Mouse (Mus musculus) testis, adult 2 months (tissue): ENCODE measurements around the gene Ros1.

ENCODE experiments used
- CTCF ChIP-seq: fragments of 200-500 bp; IDR thresholded peaks from 2 replicates; pipeline ENCODE4 v1.5.1; 2012; ENCODE audit warnings: low read depth, mild to moderate bottlenecking, inconsistent platforms, low read length, moderate library complexity; ENCODE audit not compliant: control insufficient read depth, insufficient read depth, insufficient replicate concordance
- POLR2A ChIP-seq: fragments of 200-500 bp; IDR thresholded peaks from 2 replicates; pipeline ENCODE4 v1.6.1; 2012; ENCODE audit warnings: low read depth, mild to moderate bottlenecking, inconsistent platforms, low read length, moderate library complexity; ENCODE audit not compliant: control insufficient read depth

DNA sequence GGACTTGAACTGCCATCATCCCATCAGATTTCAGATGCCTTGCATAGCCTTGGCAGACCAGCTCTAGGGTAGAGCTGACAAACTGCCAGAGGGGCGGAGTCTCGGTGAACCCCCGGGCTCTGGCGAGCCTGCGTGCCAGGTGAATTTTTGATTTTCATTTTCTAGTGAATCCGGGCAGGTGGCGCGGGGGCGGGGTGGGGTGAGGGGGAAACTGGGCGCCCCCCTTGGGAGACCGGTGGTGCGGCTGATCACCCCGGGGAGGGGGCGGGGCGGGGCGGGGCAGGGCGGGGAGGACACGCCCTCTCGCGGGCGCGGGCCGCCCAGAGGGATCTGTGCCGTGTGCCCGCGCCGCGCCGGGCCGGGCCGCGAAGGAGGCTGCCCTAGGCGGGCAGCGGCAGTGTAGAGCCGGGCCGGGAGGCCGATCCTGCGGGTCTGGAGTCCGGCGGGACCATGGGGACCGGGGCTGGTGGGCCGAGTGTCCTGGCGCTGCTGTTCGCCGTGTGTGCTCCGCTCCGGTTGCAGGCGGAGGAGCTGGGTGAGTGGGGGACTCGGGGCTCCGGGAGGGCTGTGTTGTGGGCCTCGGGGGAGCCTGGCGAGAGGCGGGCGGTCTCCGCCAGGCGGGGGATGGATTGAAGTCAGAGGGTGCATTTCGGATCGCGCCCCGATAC is 38.4 kb upstream of the Ros1 start, which contains the start of gene Dcbld1:
- TF ChIP-seq POLR2A (no peak; the same call in 1 of the 2 replicates), CTCF (no peak)
